In the genomic region with DNA sequence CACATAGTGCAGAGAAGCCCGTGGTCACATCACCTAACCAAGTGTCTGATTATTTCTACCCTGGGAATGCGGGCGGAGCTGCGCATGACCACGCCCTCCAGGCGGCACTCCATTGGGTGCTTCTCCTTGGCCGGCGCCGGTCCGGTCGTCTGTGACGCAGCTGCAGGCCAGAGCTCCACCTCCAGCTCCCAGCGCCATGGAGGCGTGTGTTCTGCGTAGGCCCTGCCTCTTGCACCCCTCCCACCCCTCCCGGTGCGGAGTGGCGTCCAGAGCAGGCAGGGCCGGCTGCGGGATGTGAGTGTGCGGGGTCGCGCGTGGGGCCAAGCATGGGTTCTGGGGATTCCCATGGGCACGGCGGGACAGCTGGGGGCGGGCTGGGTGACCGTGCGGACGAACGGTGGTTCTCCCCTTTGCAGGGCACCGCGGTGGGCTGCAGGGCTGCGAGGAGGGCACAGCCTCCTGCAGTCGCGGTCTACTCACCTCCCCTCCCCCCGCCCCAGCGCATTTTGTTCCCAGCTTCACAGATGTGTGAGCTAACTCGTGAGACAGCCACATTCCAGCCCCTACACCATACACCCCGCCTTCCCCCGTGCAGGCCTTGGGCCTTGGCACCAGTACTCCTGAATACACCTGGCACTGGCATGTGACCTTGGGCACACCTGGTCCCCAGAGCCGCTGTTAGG, we compare ENCODE assay signal across 8 mouse cellular contexts. TPM values are rescaled to one million over a fixed set of nuclear protein-coding genes. Genes with fewer than 3 reads are reported as not detected.
A peak's percentile ranks its signal among the peaks of the same experiment; 100 is the strongest.
DNase-seq lines count a peak whose midpoint lies in the region; ATAC-seq and TF ChIP-seq lines count a peak whose summit lies in the region.

A gene (plus strand): TSS at position 112 of the 683 bp plus-strand sequence.

- H3K36me3 ChIP-seq in forebrain, embryonic 10.5 days (replicated peaks) = peaks cover 8% of the 10 kb centered on the region
- no peaks in the 10 kb centered on the region for H3K36me3 ChIP-seq in heart, embryonic 15.5 days
- H3K36me3 ChIP-seq in liver, embryonic 14.5 days (replicated peaks; ENCODE audit: control insufficient read depth, insufficient read depth, low read depth) = no peaks in the 10 kb centered on the region
- H3K36me3 ChIP-seq in neural tube, embryonic 11.5 days (ENCODE audit: control insufficient read depth, insufficient read depth, low read length) = no peaks in the 10 kb centered on the region
- H3K36me3 ChIP-seq in stomach, postnatal 0 days (ENCODE audit: control insufficient read depth, insufficient read depth, low read length) = no peaks in the 10 kb centered on the region

- H3K4me2 ChIP-seq in heart, embryonic 15.5 days = peak within 1 kb of the TSS; percentile 84
- peak within 1 kb of the TSS; percentile 82 for H3K4me2 ChIP-seq in liver, embryonic 14.5 days (ENCODE audit: low read depth)
- peak within 1 kb of the TSS; percentile 84 for H3K4me2 ChIP-seq in neural tube, embryonic 11.5 days (ENCODE audit: low read depth)
- peak within 1 kb of the TSS; percentile 92 for H3K4me2 ChIP-seq in stomach, postnatal 0 days (replicated peaks; ENCODE audit: low read depth)

- H3K4me1 ChIP-seq in forebrain, embryonic 10.5 days = peaks cover 64% of the 10 kb centered on the region
- H3K4me1 ChIP-seq in heart, embryonic 15.5 days (replicated peaks) = peaks cover 59% of the 10 kb centered on the region
- H3K4me1 ChIP-seq in liver, embryonic 14.5 days (replicated peaks; ENCODE audit: control insufficient read depth in 2 of 2, insufficient read depth in 2 of 2, low read length in 1 of 2) = peaks cover 70 to 79% of the 10 kb centered on the region in 2 experiments
- H3K4me1 ChIP-seq in neural tube, embryonic 11.5 days (ENCODE audit: control insufficient read depth, insufficient read depth, low read length) = peaks cover 23% of the 10 kb centered on the region
- peaks cover 3% of the 10 kb centered on the region; the same call in 1 of the 2 replicates for H3K4me1 ChIP-seq in stomach, postnatal 0 days (replicated peaks; ENCODE audit: control insufficient read depth, insufficient read depth)

- peak within 1 kb of the TSS; percentile 69 for H3K4me3 ChIP-seq in forebrain, embryonic 10.5 days
- H3K4me3 ChIP-seq in heart, embryonic 15.5 days = peak within 1 kb of the TSS; percentile 72
- H3K4me3 ChIP-seq in liver, embryonic 14.5 days (ENCODE audit: insufficient read depth in 1 of 2, low read depth in 2 of 2, low read length in 2 of 2) = peak within 1 kb of the TSS; percentile 73 to 75
- H3K4me3 ChIP-seq in neural tube, embryonic 11.5 days (ENCODE audit: low read depth, low read length) = peak within 1 kb of the TSS; percentile 61
- peak within 1 kb of the TSS; percentile 65 for H3K4me3 ChIP-seq in stomach, postnatal 0 days (ENCODE audit: low read depth, low read length)

- H3K27me3 ChIP-seq in forebrain, embryonic 10.5 days (ENCODE audit: poor library complexity, severe bottlenecking) = peaks cover 17% of the 10 kb centered on the region
- H3K27me3 ChIP-seq in heart, embryonic 15.5 days = peaks cover 5% of the 10 kb centered on the region; the same call in 1 of the 2 replicates
- H3K27me3 ChIP-seq in liver, embryonic 14.5 days (ENCODE audit: control insufficient read depth, insufficient read depth, low read length) = no peaks in the 10 kb centered on the region; the same call in 1 of the 2 replicates
- H3K27me3 ChIP-seq in neural tube, embryonic 11.5 days (ENCODE audit: control insufficient read depth, insufficient read depth, low read length) = no peaks in the 10 kb centered on the region
- no peaks in the 10 kb centered on the region for H3K27me3 ChIP-seq in stomach, postnatal 0 days (ENCODE audit: control insufficient read depth, insufficient read depth, low read length)

- TF ChIP-seq EP300 in liver, embryonic 14.5 days (IDR thresholded peaks at IDR 0.05; ENCODE audit: low read depth) = no peak
- no peak for TF ChIP-seq EP300 in stomach, postnatal 0 days (optimal IDR thresholded peaks at IDR 0.05)

- ATAC-seq in heart, embryonic 15.5 days (replicated peaks; ENCODE audit: insufficient number of reproducible peaks, insufficient read depth, low FRiP score, low read depth) = peak; percentile 92
- ATAC-seq in liver, embryonic 14.5 days (ENCODE audit: insufficient read depth) = peak; percentile 98
- peak; percentile 97 for ATAC-seq in neural tube, embryonic 11.5 days (ENCODE audit: insufficient read depth, low FRiP score, low TSS enrichment)
- ATAC-seq in stomach, postnatal 0 days (ENCODE audit: low FRiP score, low TSS enrichment) = peak; percentile 98

- H3K9me3 ChIP-seq in forebrain, embryonic 10.5 days = no peaks in the 10 kb centered on the region
- no peaks in the 10 kb centered on the region for H3K9me3 ChIP-seq in heart, embryonic 15.5 days (replicated peaks)
- H3K9me3 ChIP-seq in liver, embryonic 14.5 days (ENCODE audit: control insufficient read depth, low read length) = no peaks in the 10 kb centered on the region
- H3K9me3 ChIP-seq in neural tube, embryonic 11.5 days (ENCODE audit: control insufficient read depth, low read length) = no peaks in the 10 kb centered on the region
- H3K9me3 ChIP-seq in stomach, postnatal 0 days (ENCODE audit: control insufficient read depth, low read length) = no peaks in the 10 kb centered on the region

- peak within 1 kb of the TSS; percentile 78 for H3K9ac ChIP-seq in heart, embryonic 15.5 days
- peak within 1 kb of the TSS; percentile 80 for H3K9ac ChIP-seq in liver, embryonic 14.5 days (replicated peaks)
- peak within 1 kb of the TSS; percentile 76 for H3K9ac ChIP-seq in neural tube, embryonic 11.5 days (ENCODE audit: low read length)
- peak within 1 kb of the TSS; percentile 76 for H3K9ac ChIP-seq in stomach, postnatal 0 days (ENCODE audit: low read length)

- DNase-seq in CD8-positive naive resting alpha-beta T cell, adult 2 months (ENCODE audit: low read depth in 2 of 2, low spot score in 2 of 2) = peak; percentile 5 to 10
- DNase-seq in c-Kit-positive CD71-negative TER-119-negative erythroid progenitor cells, embryonic 14.5 days (ENCODE audit: low read depth) = peak; percentile 70
- peak; percentile 90 for DNase-seq in forebrain, embryonic 10.5 days (ENCODE audit: extremely low spot score, low spot score)
- peak; percentile 92 to 98 for DNase-seq in kidney, postnatal 25 days
- DNase-seq in liver, embryonic 14.5 days (ENCODE audit: low read depth in 3 of 3, low spot score in 3 of 3) = peak; percentile 92 to 94 (median 93)
- DNase-seq in neural tube, embryonic 11.5 days (ENCODE audit: low spot score) = peak; percentile 94
- peak; percentile 94 for DNase-seq in stomach, postnatal 0 days (ENCODE audit: low spot score)

- peak within 1 kb of the TSS; percentile 91 for H3K27ac ChIP-seq in forebrain, embryonic 10.5 days
- H3K27ac ChIP-seq in heart, embryonic 15.5 days = peak within 1 kb of the TSS; percentile 81
- peak within 1 kb of the TSS; percentile 18 for H3K27ac ChIP-seq in liver, embryonic 14.5 days
- peak within 1 kb of the TSS; percentile 53; the same call in 1 of the 2 replicates for H3K27ac ChIP-seq in neural tube, embryonic 11.5 days (ENCODE audit: low read depth, low read length)
- H3K27ac ChIP-seq in stomach, postnatal 0 days (replicated peaks) = peak within 1 kb of the TSS; percentile 82

- WGBS in forebrain, embryonic 10.5 days = under 1% methylated on average over 41 of the region's 42 CpGs
- WGBS in heart, embryonic 15.5 days = under 1% methylated on average over 42 of the region's 42 CpGs
- 2% methylated on average over 42 of the region's 42 CpGs for WGBS in liver, embryonic 14.5 days (ENCODE audit: insufficient replicate concordance)
- 1% methylated on average over 37 of the region's 42 CpGs for WGBS in neural tube, embryonic 11.5 days
- WGBS in stomach, postnatal 0 days = under 1% methylated on average over 39 of the region's 42 CpGs

- peak; percentile 21; the same call in 1 of the 2 replicates for TF ChIP-seq CTCF in liver, embryonic 14.5 days (IDR thresholded peaks at IDR 0.05; ENCODE audit: low read depth)
- peak; percentile 20; the same call in 1 of the 2 replicates for TF ChIP-seq CTCF in stomach, postnatal 0 days (IDR thresholded peaks at IDR 0.05; ENCODE audit: low read depth)

RNA-seq across cellular contexts. Expression of the gene that starts here (rescaled TPM):
- polyA plus RNA-seq in forebrain, embryonic 10.5 days (2016; fragmentation: Nextera tagmentation; extraction: Ambion mirVana) = 9.5 and 9.8 TPM in 2 replicates
- polyA plus RNA-seq in heart, embryonic 15.5 days (2015; fragmentation: Nextera tagmentation; extraction: Ambion mirVana) = 8.7 and 10.4 TPM in 2 replicates
- polyA plus RNA-seq in liver, embryonic 14.5 days (2012; rRNA removed) = 9.2 and 12.1 TPM in 2 replicates
- 4.8 and 6.0 TPM in 2 replicates for polyA plus RNA-seq in liver, embryonic 14.5 days (2014; fragmentation: Nextera tagmentation; extraction: Ambion mirVana)
- polyA plus RNA-seq in neural tube, embryonic 11.5 days (2014; fragmentation: Nextera tagmentation; extraction: Ambion mirVana) = 13.4 and 15.0 TPM in 2 replicates
- polyA plus RNA-seq in stomach, postnatal 0 days (2015; fragmentation: Nextera tagmentation; extraction: Ambion mirVana) = 6.5 and 7.1 TPM in 2 replicates

Comparison
In these comparisons a context has a peak if more than half of its experiments do, and no peak if none do; other contexts are left out.
1. Peak in every context shown above with its lines: DNase-seq, ATAC-seq, H3K4me3 ChIP-seq and H3K27ac ChIP-seq.
2. DNase-seq: peak in every context shown above with its lines; median percentile 95 in kidney, postnatal 25 days; 94 in neural tube, embryonic 11.5 days; 94 in stomach, postnatal 0 days; 93 in liver, embryonic 14.5 days; 90 in forebrain, embryonic 10.5 days; 70 in c-Kit-positive CD71-negative TER-119-negative erythroid progenitor cells, embryonic 14.5 days; 8 in CD8-positive naive resting alpha-beta T cell, adult 2 months.
3. H3K27ac ChIP-seq: peak in every context shown above with its lines; median percentile 91 in forebrain, embryonic 10.5 days; 82 in stomach, postnatal 0 days; 81 in heart, embryonic 15.5 days; 53 in neural tube, embryonic 11.5 days; 18 in liver, embryonic 14.5 days.